Mouse (Mus musculus) intestine, embryonic 14.5 days (tissue): ENCODE data around the gene Cdiptos. TPM values are rescaled to one million over a fixed set of nuclear protein-coding genes. Genes with fewer than 3 reads are reported as not detected.

Experiments used
- ATAC-seq: fragments of 200-750 bp; cut with Nextera tagmentation; replicated peaks from 2 replicates; pipeline ENCODE4 v1.8.0; 2017; ENCODE audit warnings: low read depth, moderate number of reproducible peaks, moderate TSS enrichment, moderate library complexity; ENCODE audit not compliant: low FRiP score, low TSS enrichment
- DNase-seq: peaks from one replicate; pipeline ENCODE4 v3.0.0-alpha.2; 2018; ENCODE audit warnings: low spot score
- H3K27ac ChIP-seq: fragments of 300-500 bp; sonication (generic); 2 replicates; pipeline ENCODE4 v1.5.1; 2014; ENCODE audit warnings: low read depth, mild to moderate bottlenecking, control low read depth
- H3K27me3 ChIP-seq: fragments of 300-500 bp; sonication (generic); replicated peaks from 2 replicates; pipeline ENCODE4 v1.6.1; 2014; ENCODE audit warnings: low read length, control low read depth; ENCODE audit not compliant: control insufficient read depth, insufficient read depth
- H3K36me3 ChIP-seq: fragments of 300-500 bp; sonication (generic); 2 replicates; pipeline ENCODE4 v1.6.1; 2014; ENCODE audit warnings: low read length, control low read depth; ENCODE audit not compliant: control insufficient read depth, insufficient read depth
- H3K4me1 ChIP-seq: fragments of 300-500 bp; sonication (generic); replicated peaks from 2 replicates; pipeline ENCODE4 v1.6.1; 2014; ENCODE audit warnings: low read length, control low read depth, mixed read lengths; ENCODE audit not compliant: control insufficient read depth, insufficient read depth
- H3K4me2 ChIP-seq: fragments of 300-500 bp; sonication (generic); 2 replicates; pipeline ENCODE4 v1.6.1; 2014; ENCODE audit warnings: low read length
- H3K4me3 ChIP-seq: fragments of 300-500 bp; sonication (generic); 2 replicates; pipeline ENCODE4 v1.5.1; 2014; ENCODE audit warnings: low read depth, low read length, control low read depth, mixed read lengths
- H3K9ac ChIP-seq: fragments of 300-500 bp; sonication (generic); 2 replicates; pipeline ENCODE4 v1.6.1; 2014; ENCODE audit warnings: mild to moderate bottlenecking, low read length
- H3K9me3 ChIP-seq: fragments of 300-500 bp; sonication (generic); 2 replicates; pipeline ENCODE4 v1.6.1; 2016; ENCODE audit warnings: low read length, control low read depth; ENCODE audit not compliant: control insufficient read depth
- WGBS: fragments of 180-500 bp; shearing (Covaris S2); extraction: QIAGEN DNeasy Blood & Tissue Kit; methylation state at CpG from one replicate; pipeline ENCODE4 v1.1.7; 2014; 5-methylcytosine and 5-hydroxymethylcytosine counted together
- polyA plus RNA-seq: library from polyadenylated mRNA; unstranded; fragments of >200 nt; fragmentation: Nextera tagmentation; extraction: Ambion mirVana; gene quantifications from 2 replicates; pipeline ENCODE4 v1.2.1, GENCODE M21; 2014

The Cdiptos gene
- polyA plus RNA-seq, 1 experiment from 2014 or later = 2.2 TPM

DNA sequence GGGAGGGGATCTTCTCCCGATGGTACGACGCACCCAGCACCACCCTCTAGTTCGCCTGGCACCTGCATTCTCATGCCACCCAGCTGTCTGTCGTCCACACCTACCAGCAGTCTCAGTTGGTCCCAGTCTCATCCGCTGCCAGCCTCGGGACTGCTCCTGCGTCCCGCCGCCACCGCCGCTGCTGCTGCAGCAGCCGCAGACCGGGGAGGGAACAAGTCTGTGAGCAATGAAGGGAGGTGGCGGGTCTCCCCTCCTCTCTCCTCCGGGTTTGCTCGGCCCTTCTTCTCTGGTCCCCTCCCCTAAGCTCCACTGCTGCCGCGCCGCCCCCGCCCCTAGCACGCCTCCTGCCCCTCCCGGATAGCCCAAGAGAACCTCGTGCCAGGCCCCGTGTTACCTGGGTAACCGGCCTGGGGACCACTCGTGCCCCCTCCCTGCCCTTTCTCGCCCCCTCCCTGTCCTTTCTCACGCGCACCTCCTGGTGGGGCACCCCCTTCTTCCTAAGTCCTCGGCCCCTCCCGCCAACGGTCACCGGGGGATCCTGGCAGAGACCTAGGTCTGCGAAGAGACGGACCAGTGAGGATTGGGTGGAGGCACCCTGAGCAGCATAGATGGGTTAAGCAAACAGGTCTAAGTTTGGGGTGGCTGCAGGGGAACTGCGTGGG is 45.1 kb upstream of the Cdiptos start, which contains the start of the genes Gm42742 and Prrt2:
Gm42742 (minus strand) TSS at position 197 of the 662 bp plus-strand sequence.
Prrt2 (minus strand) TSS at position 311 of the 662 bp plus-strand sequence.
- no peaks in the 10 kb centered on the region for H3K27me3 ChIP-seq
- ATAC-seq = peak; percentile 25; the same call in 1 of the 2 replicates
- peak; percentile 74 for DNase-seq
- WGBS = 1% methylated on average over 36 of the region's 37 CpGs
- peak within 1 kb of the TSS; percentile 59 for H3K9ac ChIP-seq
- peaks cover 52% of the 10 kb centered on the region for H3K4me1 ChIP-seq
- no peaks in the 10 kb centered on the region for H3K9me3 ChIP-seq
- peak within 1 kb of the TSS; percentile 82 for H3K4me2 ChIP-seq
- H3K36me3 ChIP-seq = peaks cover 27% of the 10 kb centered on the region
- H3K4me3 ChIP-seq = peak within 1 kb of the TSS; percentile 52
- peak within 1 kb of the TSS; percentile 76 for H3K27ac ChIP-seq

DNA sequence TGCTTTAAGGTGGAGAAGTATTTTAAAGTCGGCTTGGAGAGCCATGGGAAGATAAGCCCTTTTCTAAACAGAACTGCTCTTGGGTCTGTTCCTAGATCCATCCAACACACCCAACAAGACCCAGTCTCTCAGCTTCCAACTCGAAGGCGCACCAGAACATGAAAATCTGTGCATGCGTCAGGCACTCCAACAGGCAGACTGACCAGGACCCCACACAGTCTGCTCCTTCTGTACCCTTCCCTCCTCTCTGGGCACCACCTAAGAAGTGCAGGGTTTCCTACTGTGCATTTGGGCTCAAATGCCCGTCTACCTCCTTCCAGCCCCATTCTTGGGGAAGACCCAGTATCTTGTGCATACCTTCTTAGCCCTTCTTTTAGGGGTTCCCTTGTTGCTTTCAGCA is 44.6 kb upstream of the Cdiptos start:
- H3K27me3 ChIP-seq = no peaks in the 10 kb centered on the region
- H3K4me3 ChIP-seq = peak overlapping the region; percentile 52
- H3K36me3 ChIP-seq = peaks cover 30% of the 10 kb centered on the region
- peak overlapping the region; percentile 59 for H3K9ac ChIP-seq
- H3K4me1 ChIP-seq = peaks cover 56% of the 10 kb centered on the region
- ATAC-seq (no peak), DNase-seq (no peak)
- H3K27ac ChIP-seq = peak overlapping the region; percentile 76; the same call in 1 of the 2 replicates
- peak overlapping the region; percentile 82 for H3K4me2 ChIP-seq
- WGBS = 36% methylated on average over 5 of the region's 5 CpGs
- no peaks in the 10 kb centered on the region for H3K9me3 ChIP-seq

DNA sequence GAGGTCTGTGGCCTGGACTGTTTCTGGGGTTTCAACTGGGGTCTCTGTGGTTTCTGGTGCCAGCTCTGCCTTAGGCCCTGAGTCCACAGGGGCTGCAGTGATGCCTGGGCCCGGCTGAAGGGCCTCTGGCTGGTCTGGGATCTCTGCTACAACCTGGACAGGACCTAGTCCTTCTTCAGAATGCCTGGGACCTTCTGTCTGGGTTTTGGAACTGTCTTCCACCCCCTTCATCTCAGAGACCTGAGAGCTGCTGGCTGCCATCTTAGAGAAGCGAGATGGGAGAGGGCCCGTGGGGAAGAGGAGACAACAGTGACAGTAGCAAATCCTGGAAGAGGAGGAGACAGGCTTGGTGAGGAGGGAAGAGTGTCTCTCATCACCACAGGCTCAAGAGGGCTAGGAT is 44.1 kb upstream of the Cdiptos start:
- Histone ChIP-seq H3K27me3 (no peaks in the 10 kb centered on the region), H3K9ac (peak overlapping the region; percentile 59), H3K27ac (peak overlapping the region; percentile 76; the same call in 1 of the 2 replicates), H3K9me3 (no peaks in the 10 kb centered on the region), H3K4me1 (peaks cover 60% of the 10 kb centered on the region), H3K4me2 (peak overlapping the region; percentile 82), H3K4me3 (peak overlapping the region; percentile 52), H3K36me3 (peaks cover 34% of the 10 kb centered on the region)
- ATAC-seq (no peak), DNase-seq (peak; percentile 49)
- 63% methylated on average over 3 of the region's 3 CpGs for WGBS

DNA sequence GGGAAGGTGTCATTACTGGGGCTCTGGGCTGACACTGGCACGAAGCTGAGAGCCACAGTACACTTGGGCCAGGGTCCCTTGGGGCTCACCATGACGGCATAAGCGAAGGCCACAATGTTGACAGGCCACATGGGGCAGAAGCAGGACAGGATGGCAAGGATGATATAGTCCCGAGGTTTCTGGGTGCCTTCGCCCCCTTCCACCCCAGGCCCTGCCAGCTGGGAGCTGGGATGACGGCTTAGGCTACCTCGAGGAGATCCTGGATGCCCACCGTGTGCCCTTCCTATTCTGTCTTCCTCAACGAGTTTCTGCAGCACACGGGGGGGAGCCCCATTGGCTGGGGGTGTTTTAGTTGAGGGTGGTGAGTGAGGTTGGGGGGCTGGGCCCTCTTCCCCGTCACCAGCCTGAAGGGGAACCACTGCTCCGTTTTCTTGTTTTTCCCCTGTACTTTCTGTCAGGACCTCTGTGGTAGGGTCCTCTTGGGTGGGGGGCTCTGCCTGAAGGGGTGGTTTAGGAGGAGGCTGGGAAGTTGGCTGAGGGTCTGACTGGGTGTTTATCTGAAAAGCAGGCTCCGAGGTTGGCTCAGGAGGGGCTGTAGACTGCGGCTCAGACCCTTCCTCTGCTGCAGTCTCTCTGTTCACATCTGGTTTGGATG is 43.5 kb upstream of the Cdiptos start:
- Histone ChIP-seq H3K9ac (peak overlapping the region; percentile 59; the same call in 1 of the 2 replicates), H3K36me3 (peaks cover 35% of the 10 kb centered on the region), H3K4me1 (peaks cover 60% of the 10 kb centered on the region), H3K27me3 (no peaks in the 10 kb centered on the region), H3K4me2 (peak overlapping the region; percentile 82), H3K4me3 (0 out of 2 replicates have a peak overlapping the region, but pooled peaks have one; percentile 6), H3K27ac (no peak overlapping the region), H3K9me3 (no peaks in the 10 kb centered on the region)
- WGBS = 75% methylated on average over 14 of the region's 14 CpGs
- DNase-seq = peak; percentile 38
- no peak for ATAC-seq

DNA sequence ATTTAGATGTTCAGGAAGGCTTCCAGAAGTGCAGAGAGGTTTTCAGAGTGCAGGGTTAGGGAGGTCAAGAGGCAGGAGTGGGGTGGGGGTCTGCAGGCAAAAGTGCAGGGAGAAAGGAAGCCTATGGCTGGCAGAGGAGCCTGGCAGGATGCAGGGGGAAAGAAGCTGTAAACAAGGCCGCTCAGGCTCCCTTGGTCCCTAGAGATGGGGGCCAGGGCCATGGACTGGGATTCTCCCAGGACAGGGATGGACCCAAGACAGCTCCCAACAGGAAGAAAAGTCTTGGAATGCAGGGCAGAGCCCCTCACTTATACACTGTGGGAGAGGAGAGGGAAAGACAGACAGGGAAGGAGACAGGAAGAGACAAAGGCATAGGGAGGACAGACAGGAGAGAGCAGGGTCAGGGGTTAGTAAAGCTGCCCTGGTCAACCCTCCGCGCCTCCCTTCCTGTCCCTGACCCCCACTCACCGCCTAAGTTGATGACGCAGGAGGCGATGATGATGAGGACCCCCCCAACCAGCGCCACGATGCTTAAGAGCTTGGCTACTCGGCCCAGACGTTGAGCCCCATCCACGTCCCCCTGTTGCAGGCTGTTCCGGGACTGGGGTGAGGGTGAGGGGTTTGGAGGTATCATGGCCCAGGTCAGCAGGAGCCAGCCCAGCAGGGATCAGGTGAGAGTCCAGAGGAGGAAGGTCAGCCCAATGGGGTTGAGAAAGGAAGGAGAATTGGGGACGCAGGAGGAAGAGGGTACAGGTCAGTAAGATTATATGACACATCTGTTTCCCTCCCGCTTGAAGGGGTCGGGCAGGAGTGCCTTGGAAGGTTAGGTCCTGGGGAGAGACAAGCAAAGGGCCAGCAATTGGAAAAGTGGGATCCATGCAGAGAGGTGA is 42.8 kb upstream of the Cdiptos start:
- peaks cover 57% of the 10 kb centered on the region for H3K4me1 ChIP-seq
- 61% methylated on average over 15 of the region's 15 CpGs for WGBS
- no peak overlapping the region; the same call in 1 of the 2 replicates for H3K27ac ChIP-seq
- no peak for ATAC-seq
- 0 out of 2 replicates have a peak overlapping the region, but pooled peaks have one; percentile 16 for H3K4me2 ChIP-seq
- H3K4me3 ChIP-seq = 0 out of 2 replicates have a peak overlapping the region, but pooled peaks have one; percentile 6
- H3K27me3 ChIP-seq = no peaks in the 10 kb centered on the region
- no peak overlapping the region for H3K9ac ChIP-seq
- DNase-seq = peak; percentile 45
- no peaks in the 10 kb centered on the region for H3K9me3 ChIP-seq
- peaks cover 32% of the 10 kb centered on the region for H3K36me3 ChIP-seq

DNA sequence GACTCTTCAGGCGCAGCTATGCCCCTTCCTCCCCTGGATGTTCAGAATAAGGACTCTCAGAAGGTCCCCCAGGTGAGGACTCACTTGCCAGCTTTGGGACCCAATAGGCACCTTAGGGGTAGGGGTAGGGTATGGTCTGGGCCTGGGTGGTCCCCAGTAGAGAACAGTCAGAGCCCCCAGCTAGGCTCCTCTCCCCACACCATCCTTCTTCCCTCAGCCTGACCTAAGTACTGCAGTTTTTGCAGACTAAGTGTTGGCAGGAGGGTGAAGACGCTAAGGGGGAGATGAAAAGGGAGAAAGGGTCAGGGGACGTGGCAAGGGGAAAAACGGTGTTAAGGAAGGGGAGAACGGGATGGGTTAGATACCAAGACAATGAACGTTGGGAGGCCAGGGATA is 42.0 kb upstream of the Cdiptos start:
- peak overlapping the region; percentile 88 for H3K4me2 ChIP-seq
- no peaks in the 10 kb centered on the region for H3K27me3 ChIP-seq
- no peak for DNase-seq
- no peak overlapping the region for H3K9ac ChIP-seq
- peak overlapping the region; percentile 65 for H3K27ac ChIP-seq
- H3K4me3 ChIP-seq = no peak overlapping the region
- peaks cover 50% of the 10 kb centered on the region for H3K4me1 ChIP-seq
- no peak for ATAC-seq
- WGBS = 38% methylated on average over 6 of the region's 6 CpGs
- H3K36me3 ChIP-seq = peaks cover 32% of the 10 kb centered on the region
- H3K9me3 ChIP-seq = no peaks in the 10 kb centered on the region

DNA sequence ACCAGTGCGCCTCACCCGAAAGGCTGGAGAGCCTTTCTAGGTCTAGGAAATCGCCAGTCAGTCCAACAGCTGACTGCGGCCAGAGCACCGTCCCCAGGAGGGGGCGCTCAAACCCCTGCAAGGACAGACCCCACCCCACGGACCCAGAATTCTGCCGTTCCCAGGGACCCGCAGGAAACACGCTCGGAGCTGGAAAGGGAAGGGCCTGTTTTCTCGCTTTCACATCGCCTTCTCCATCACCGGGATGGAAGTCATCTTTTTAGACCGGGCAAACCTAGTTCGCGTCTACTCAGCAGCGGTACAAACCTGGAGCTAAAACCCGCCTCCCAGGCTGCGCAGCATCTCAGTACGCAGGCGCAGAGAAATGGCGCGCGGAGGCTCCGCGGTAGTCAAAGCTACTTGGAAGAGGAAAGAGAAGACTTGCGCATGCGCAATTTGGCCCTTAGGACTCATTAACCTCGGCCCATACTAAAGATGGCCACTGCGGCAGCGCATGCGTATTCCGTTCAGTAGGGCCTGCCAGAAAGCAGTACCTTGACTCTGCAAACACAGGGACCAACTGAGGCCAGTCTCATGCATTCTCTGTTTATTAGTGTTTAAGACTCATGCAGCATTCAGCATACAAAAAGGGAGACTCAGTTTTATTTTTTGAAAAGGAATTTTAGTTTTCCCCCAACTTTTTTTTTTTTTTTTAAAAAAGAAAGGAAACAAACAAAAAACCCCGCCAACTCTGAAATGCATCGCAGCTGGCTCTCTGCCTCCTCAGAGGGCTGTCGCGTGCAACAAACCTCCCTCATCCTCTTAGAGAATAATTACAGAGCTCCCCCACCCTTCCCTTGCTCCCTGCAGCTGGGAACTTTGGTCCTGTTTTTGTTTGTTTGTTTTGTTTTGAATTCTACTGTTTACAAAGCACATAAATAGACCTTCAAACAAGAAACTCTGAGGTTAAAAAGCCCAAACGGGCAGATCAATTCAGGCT is 41.4 kb upstream of the Cdiptos start, which contains the start of gene Pagr1a:
Pagr1a (minus strand) TSS at position 382 of the 979 bp plus-strand sequence.
- ATAC-seq (peak; percentile 73), DNase-seq (peak; percentile 99)
- peak within 1 kb of the TSS; percentile 88 for H3K4me2 ChIP-seq
- peak within 1 kb of the TSS; percentile 72 for H3K4me3 ChIP-seq
- peak within 1 kb of the TSS; percentile 87 for H3K27ac ChIP-seq
- 3% methylated on average over 39 of the region's 39 CpGs for WGBS
- peak within 1 kb of the TSS; percentile 73 for H3K9ac ChIP-seq
- H3K36me3 ChIP-seq = peaks cover 31% of the 10 kb centered on the region
- no peaks in the 10 kb centered on the region for H3K27me3 ChIP-seq
- H3K9me3 ChIP-seq = no peaks in the 10 kb centered on the region
- peaks cover 47% of the 10 kb centered on the region for H3K4me1 ChIP-seq
